Mouse (Mus musculus) C3H10T1/2 (cell line): Measurements from ENCODE around the gene Krt88. TPM values are rescaled to one million over a fixed set of nuclear protein-coding genes. Genes with fewer than 3 reads are reported as not detected.

ENCODE experiments used
- polyA plus RNA-seq, 2 experiments: library from polyadenylated mRNA; unstranded; fragments of >200 nt; fragmentation: generic; extraction: Trizol; gene quantifications; one replicate each; pipeline ENCODE4 v1.2.1; 2012; ENCODE audit warnings: missing spikeins in 2 of 2

Gene Krt88
- under 1 TPM in 1 of 2 experiments, not detected in 1; 0.15 TPM for polyA plus RNA-seq

GRCm38 (mm10) chr15:101447444-101447843, at the start of gene Krt88:
Gene Krt88 (plus strand): TSS chr15:101447744.

DNA sequence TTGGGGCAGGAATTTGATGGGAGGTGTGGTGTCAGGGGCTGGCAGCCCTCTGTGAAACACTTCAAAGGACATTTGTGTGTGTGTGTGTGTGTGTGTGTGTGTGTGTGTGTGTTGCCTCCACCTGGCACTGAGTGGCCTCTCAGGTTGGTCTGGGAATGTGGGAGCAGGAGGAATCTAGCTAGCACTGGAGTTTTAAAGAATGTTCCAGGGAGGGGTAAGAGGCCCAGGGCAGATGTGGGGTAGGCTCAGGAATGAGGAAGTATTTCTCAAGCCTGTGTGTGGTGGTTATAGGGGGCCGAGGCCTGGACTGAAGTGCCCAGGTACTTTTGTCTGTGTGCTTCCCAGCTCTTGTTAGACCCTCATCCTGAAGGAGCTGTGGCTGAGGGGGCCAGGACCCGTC, 36.8 kb upstream of the Krt88 start, which contains the start of gene Krt7:
Gene Krt7, plus strand, starts transcription at position 269 of the 400 bp plus-strand sequence.

GRCm38 (mm10) chr15:101438555-101438954, 9.0 kb upstream of the Krt88 start, which contains the start of gene Krt87:
Gene Krt87 (minus strand): TSS chr15:101438804.

GRCm38 (mm10) chr15:101463651-101464050, 16.1 kb downstream of the Krt88 start, which contains the start of gene Krt81:
Gene Krt81 (minus strand): TSS chr15:101463751.

DNA sequence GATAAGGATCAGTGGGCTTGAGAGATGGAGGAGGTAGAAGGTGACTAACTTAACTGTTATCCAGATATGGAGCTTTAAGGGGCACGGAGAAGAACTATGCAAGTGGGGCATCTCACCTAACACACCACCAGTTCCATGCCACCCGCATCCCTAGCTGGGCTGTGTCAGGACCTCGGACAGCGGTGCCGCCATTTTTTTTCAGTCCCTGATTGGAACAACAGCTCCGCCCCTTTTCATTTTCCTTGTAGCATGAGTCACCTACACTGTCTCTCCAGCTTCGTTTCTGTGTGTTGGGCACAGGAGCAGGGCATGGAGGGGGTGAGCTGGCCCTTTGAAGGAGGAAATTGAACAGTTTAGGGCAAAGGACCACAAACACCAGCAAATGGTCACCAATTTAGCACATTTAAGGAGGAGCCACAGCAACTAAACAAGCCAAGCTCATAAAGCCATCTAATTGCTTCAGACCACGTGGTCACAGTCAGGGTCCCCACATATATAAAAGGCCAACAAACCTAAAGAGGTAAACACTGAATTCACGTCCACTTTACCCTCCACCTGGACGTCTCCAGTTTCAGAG, 25.5 kb downstream of the Krt88 start, which contains the start of gene Krt86:
Gene Krt86, plus strand, starts transcription at position 527 of the 577 bp plus-strand sequence.

GRCm38 (mm10) chr15:101491431-101491830, 43.9 kb downstream of the Krt88 start, which contains the start of gene Krt83:
Gene Krt83 (minus strand): TSS chr15:101491512.

Other genes starting within 250 kb of the Krt88 start
- gene Grasp, start 223.6 kb upstream of the Krt88 start, polyA plus RNA-seq, result 10 to 100 TPM in 1 of 2 experiments, 1 to 10 TPM in 1; 4.5 to 10.6 TPM
- gene Nr4a1, start 193.5 kb upstream of the Krt88 start, polyA plus RNA-seq, result 10 to 100 TPM in 1 of 2 experiments, 1 to 10 TPM in 1; 1.4 to 12.1 TPM
- gene Atg101, start 163.5 kb upstream of the Krt88 start, polyA plus RNA-seq, result 10 to 100 TPM; 73.1 to 87.9 TPM
- under 1 TPM; 0.06 to 0.40 TPM for gene 6030408B16Rik, start 154.5 kb upstream of the Krt88 start, polyA plus RNA-seq
- 1 to 10 TPM in 1 of 2 experiments, under 1 TPM in 1; 0.46 to 5.3 TPM for gene Krt80, start 77.6 kb upstream of the Krt88 start, polyA plus RNA-seq
- under 1 TPM; 0.47 to 0.51 TPM for gene Krt7, start 36.7 kb upstream of the Krt88 start, polyA plus RNA-seq
- under 1 TPM; 0.08 to 0.27 TPM for gene Krt87, start 8.9 kb upstream of the Krt88 start, polyA plus RNA-seq
- under 1 TPM in 1 of 2 experiments, not detected in 1; 0.14 TPM for gene Krt81, start 16.0 kb downstream of the Krt88 start, polyA plus RNA-seq
- gene Krt86, start 25.7 kb downstream of the Krt88 start, polyA plus RNA-seq, result under 1 TPM in 1 of 2 experiments, not detected in 1; 0.06 TPM
- gene Krt83, start 43.8 kb downstream of the Krt88 start, polyA plus RNA-seq, result under 1 TPM in 1 of 2 experiments, not detected in 1; 0.06 TPM
- gene Gm49425, start 69.5 kb downstream of the Krt88 start, polyA plus RNA-seq, result not detected
- gene Krt84, start 85.1 kb downstream of the Krt88 start, polyA plus RNA-seq, result under 1 TPM in 1 of 2 experiments, not detected in 1; 0.04 TPM
- gene Krt82, start 102.9 kb downstream of the Krt88 start, polyA plus RNA-seq, result not detected
- gene Krt90, start 115.2 kb downstream of the Krt88 start, polyA plus RNA-seq, result not detected
- not detected for gene Krt75, start 126.2 kb downstream of the Krt88 start, polyA plus RNA-seq
- not detected for gene Gm5414, start 180.4 kb downstream of the Krt88 start, polyA plus RNA-seq
- gene Gm5478, start 199.6 kb downstream of the Krt88 start, polyA plus RNA-seq, result not detected
- not detected for gene Krt6b, start 232.5 kb downstream of the Krt88 start, polyA plus RNA-seq
- not detected for gene Krt6a, start 246.6 kb downstream of the Krt88 start, polyA plus RNA-seq